Mouse (Mus musculus): ENCODE measurements around the gene Hbb-bt.

GRCm38 (mm10) chr7:103792669-103793388 lies 21.0 kb downstream of the Hbb-bt start:
- no peak for TF ChIP-seq POLR2AphosphoS5 (IDR thresholded peaks at IDR 0.05; ENCODE audit: insufficient replicate concordance, low read depth, low read length)
- no peak for TF ChIP-seq CTCF (IDR thresholded peaks at IDR 0.05; ENCODE audit: low read depth, low read length)
- TF ChIP-seq TAL1 (conservative IDR thresholded peaks at IDR 0.05; ENCODE audit: low read depth, low read length), result peak; percentile 40; the same call in 1 of the 2 replicates

Measured in G1E (cell line).